In genomic region chr2:117338501-117338900, GRCm38 (mm10) we compare ENCODE assay signal across 19 mouse cellular contexts. TPM values are rescaled to one million over a fixed set of nuclear protein-coding genes. Genes with fewer than 3 reads are reported as not detected.
DNase-seq lines count a peak whose midpoint lies in the region; TF ChIP-seq lines count a peak whose summit lies in the region.
"Had no signal": no experiment of that assay in that cellular context is flagged by ENCODE, and none has a peak within 500 bp of the region (broad histone marks: within the 10 kb centered on the region; RNA-seq: fewer than 3 reads in every experiment).

No protein-coding gene starts in this region.

- peak overlapping the region; percentile 34 for H3K4me3 ChIP-seq in cortical plate, adult 2 months (ENCODE audit: insufficient read depth, low read length)
- H3K4me3 ChIP-seq: forebrain, embryonic 15.5 days; heart, embryonic 15.5 days; hindbrain, embryonic 10.5 days; intestine, embryonic 15.5 days; lung, embryonic 15.5 days had no signal

- peak; percentile 60 for TF ChIP-seq CTCF in cortical plate, adult 2 months (IDR thresholded peaks at IDR 0.05; ENCODE audit: extremely low read depth, insufficient read depth, low read length)

- H3K27ac ChIP-seq in cortical plate, adult 2 months (ENCODE audit: insufficient read depth, low read length): peak overlapping the region; percentile 64
- H3K27ac ChIP-seq: forebrain, embryonic 15.5 days; heart, embryonic 15.5 days; hindbrain, embryonic 10.5 days; intestine, embryonic 15.5 days; lung, embryonic 15.5 days had no signal

- no peak for TF ChIP-seq POLR2A in cortical plate, adult 2 months (IDR thresholded peaks at IDR 0.05; ENCODE audit: extremely low read depth, insufficient read depth, low read length)

- H3K4me1 ChIP-seq in cortical plate, adult 2 months (ENCODE audit: control insufficient read depth, insufficient read depth, low read length): peaks cover 13% of the 10 kb centered on the region

- DNase-seq in cerebellum, postnatal 10 days: peak; percentile 13 to 29
- no peak for DNase-seq in cerebellum, adult 11-12 months
- DNase-seq in layer of hippocampus, adult 9-11 months: peak; percentile 23
- DNase-seq in layer of hippocampus, postnatal 25 days (ENCODE audit: extremely low spot score in 1 of 2, low spot score in 1 of 2): no peak
- DNase-seq in A20 (ENCODE audit: low read depth, low spot score): peak; percentile 16
- DNase-seq in gastrocnemius, postnatal 10 days: no peak
- no peak for DNase-seq in gastrocnemius, postnatal 4 days (ENCODE audit: low spot score in 2 of 2)
- DNase-seq: adrenal gland, adult 8-10 months; cerebellum, adult 9-10 months; kidney, postnatal 25 days; thymus, postnatal 36 days had no signal

RNA-seq across cellular contexts. Expression of gene Rasgrp1, which starts 4.3 kb away (rescaled TPM):
- 100 to 1,000 TPM; 390 to 419 TPM for total RNA-seq in layer of hippocampus, postnatal 25 days (2021)
- 194 and 204 TPM in 2 replicates for polyA plus RNA-seq in cortical plate, adult 2 months (2012; rRNA removed)
- under 1 TPM; 0.54 to 0.86 TPM for total RNA-seq in gastrocnemius, postnatal 10 days (2021)
- total RNA-seq in gastrocnemius, postnatal 4 days (2021): under 1 TPM; 0.61 to 0.73 TPM
- total RNA-seq: megakaryocyte progenitor cell, adult 5-6 weeks had no signal
- polyA plus RNA-seq: G1E had no signal

Comparison
In these comparisons a context has a peak if more than half of its experiments do, and no peak if none do; other contexts are left out.
1. DNase-seq: peak in cerebellum, postnatal 10 days (2 of 2), layer of hippocampus, adult 9-11 months (single experiment) and A20 (single experiment); none in cerebellum, adult 11-12 months (single experiment), layer of hippocampus, postnatal 25 days (0 of 2), gastrocnemius, postnatal 10 days (single experiment) and gastrocnemius, postnatal 4 days (0 of 2).
2. RNA of gene Rasgrp1, which starts 4.3 kb away (total RNA-seq): 390 to 419 TPM in layer of hippocampus, postnatal 25 days; 0.54 to 0.86 TPM in gastrocnemius, postnatal 10 days and 0.61 to 0.73 TPM in gastrocnemius, postnatal 4 days; every median in the first group is over 100 times any median in the second.